In genomic region chr7:83631073-83631827, GRCm38 (mm10) we compare ENCODE assay signal across 8 mouse cellular contexts. TPM values are rescaled to one million over a fixed set of nuclear protein-coding genes. Genes with fewer than 3 reads are reported as not detected.
DNase-seq lines count a peak whose midpoint lies in the region; ATAC-seq and TF ChIP-seq lines count a peak whose summit lies in the region.

No protein-coding gene starts in this region.

- no peaks in the 10 kb centered on the region for H3K36me3 ChIP-seq in hindbrain, embryonic 11.5 days (ENCODE audit: control insufficient read depth, insufficient read depth, low read length)
- H3K36me3 ChIP-seq in midbrain, embryonic 15.5 days (replicated peaks) = no peaks in the 10 kb centered on the region

- H3K27ac ChIP-seq in hindbrain, embryonic 11.5 days (ENCODE audit: low read depth, low read length) = no peak overlapping the region
- H3K27ac ChIP-seq in midbrain, embryonic 15.5 days = peak overlapping the region; percentile 79

- peak overlapping the region; percentile 58 for H3K4me3 ChIP-seq in hindbrain, embryonic 11.5 days (ENCODE audit: low read depth, low read length)
- H3K4me3 ChIP-seq in midbrain, embryonic 15.5 days = peak overlapping the region; percentile 76

- peak overlapping the region; percentile 73 for H3K4me2 ChIP-seq in hindbrain, embryonic 11.5 days (replicated peaks; ENCODE audit: low read depth, low read length)
- H3K4me2 ChIP-seq in midbrain, embryonic 15.5 days = peak overlapping the region; percentile 92

- peak; percentile 15 for DNase-seq in kidney, adult 11 months
- DNase-seq in kidney, postnatal 10 days = no peak
- DNase-seq in Patski (ENCODE audit: low read depth, low spot score) = no peak
- no peak for DNase-seq in hindbrain, embryonic 11.5 days (ENCODE audit: low spot score)
- DNase-seq in left cerebral cortex, adult 8-10 months (ENCODE audit: low spot score in 2 of 2) = no peak
- DNase-seq in layer of hippocampus, postnatal 10 days (ENCODE audit: low spot score in 2 of 2) = no peak
- DNase-seq in adrenal gland, adult 8-10 months = no peak

- POLR2A ChIA-PET in Patski (lab: Charles Lee) = no interaction called here

- H3K9ac ChIP-seq in hindbrain, embryonic 11.5 days (ENCODE audit: low read depth, low read length) = peak overlapping the region; percentile 56
- peak overlapping the region; percentile 62 for H3K9ac ChIP-seq in midbrain, embryonic 15.5 days

- no peaks in the 10 kb centered on the region for H3K27me3 ChIP-seq in Patski
- no peaks in the 10 kb centered on the region for H3K27me3 ChIP-seq in hindbrain, embryonic 11.5 days (ENCODE audit: control insufficient read depth, insufficient read depth, low read length)
- H3K27me3 ChIP-seq in midbrain, embryonic 15.5 days (replicated peaks) = no peaks in the 10 kb centered on the region

- H3K9me3 ChIP-seq in hindbrain, embryonic 11.5 days (ENCODE audit: control insufficient read depth, low read length) = no peaks in the 10 kb centered on the region
- H3K9me3 ChIP-seq in midbrain, embryonic 15.5 days = no peaks in the 10 kb centered on the region

- no peaks in the 10 kb centered on the region for H3K4me1 ChIP-seq in hindbrain, embryonic 11.5 days (replicated peaks; ENCODE audit: control insufficient read depth, insufficient read depth, low read length)
- H3K4me1 ChIP-seq in midbrain, embryonic 15.5 days = peaks cover 14% of the 10 kb centered on the region

- CTCF ChIA-PET in Patski (lab: Charles Lee) = interaction anchor here (1.2 to 2.3 kb wide), 4 partner anchors 13 to 63 kb away, joined by 3 to 13 read pairs (median 4); no protein-coding TSS in a partner anchor

- TF ChIP-seq CTCF in Patski (IDR thresholded peaks at IDR 0.05) = no peak

- whole genome bisulfite sequencing in hindbrain, embryonic 11.5 days = 21% methylated on average over 11 of the region's 11 CpGs
- WGBS in midbrain, embryonic 15.5 days = 14% methylated on average over 11 of the region's 11 CpGs

- in situ Hi-C loops in Patski (cut with MboI; ENCODE audit: low pct_unique_long_range_greater_than_20kb) = no loop called here

- peak; percentile 19 for ATAC-seq in Patski
- peak; percentile 41; the same call in 1 of the 2 replicates for ATAC-seq in hindbrain, embryonic 11.5 days (ENCODE audit: low FRiP score)
- peak; percentile 87 for ATAC-seq in midbrain, embryonic 15.5 days (replicated peaks)

RNA-seq across cellular contexts. Expression of gene Stard5, which starts 0.5 kb away (rescaled TPM):
- polyA plus RNA-seq in Patski (2021) = 49.4 TPM
- polyA plus RNA-seq in hindbrain, embryonic 11.5 days (2014; fragmentation: Nextera tagmentation; extraction: Ambion mirVana) = 12.5 and 13.4 TPM in 2 replicates
- 5.9 TPM in 2 replicates for polyA plus RNA-seq in midbrain, embryonic 15.5 days (2015; fragmentation: Nextera tagmentation; extraction: Ambion mirVana)
- 10 to 100 TPM in 3 of 4 experiments, 1 to 10 TPM in 1; 9.2 to 12.9 (median 10.7) TPM for total RNA-seq in left cerebral cortex, adult 8-10 months (2022)
- 10 to 100 TPM; 13.4 to 16.4 TPM for total RNA-seq in layer of hippocampus, postnatal 10 days (2021)
- total RNA-seq in adrenal gland, adult 8-10 months (2022) = 10 to 100 TPM; 19.3 to 53.7 (median 29.3) TPM

RNA-seq across cellular contexts. Expression of gene Tmc3, which starts 46.5 kb away (rescaled TPM):
- 0.06 TPM for polyA plus RNA-seq in Patski (2021)
- 0.93 and 1.5 TPM in 2 replicates for polyA plus RNA-seq in hindbrain, embryonic 11.5 days (2014; fragmentation: Nextera tagmentation; extraction: Ambion mirVana)
- 0.08 and 0.37 TPM in 2 replicates for polyA plus RNA-seq in midbrain, embryonic 15.5 days (2015; fragmentation: Nextera tagmentation; extraction: Ambion mirVana)
- total RNA-seq in left cerebral cortex, adult 8-10 months (2022) = under 1 TPM; 0.17 to 0.67 (median 0.28) TPM
- total RNA-seq in layer of hippocampus, postnatal 10 days (2021) = under 1 TPM; 0.18 to 0.55 TPM
- total RNA-seq in adrenal gland, adult 8-10 months (2022) = under 1 TPM; 0.07 to 0.31 (median 0.14) TPM

Comparison
In these comparisons a context has a peak if more than half of its experiments do, and no peak if none do; other contexts are left out.
1. ATAC-seq: peak in every context shown above with its lines; median percentile 87 in midbrain, embryonic 15.5 days; 41 in hindbrain, embryonic 11.5 days; 19 in Patski.